8 mouse cellular contexts compared by ENCODE assay signal in the genomic region with DNA sequence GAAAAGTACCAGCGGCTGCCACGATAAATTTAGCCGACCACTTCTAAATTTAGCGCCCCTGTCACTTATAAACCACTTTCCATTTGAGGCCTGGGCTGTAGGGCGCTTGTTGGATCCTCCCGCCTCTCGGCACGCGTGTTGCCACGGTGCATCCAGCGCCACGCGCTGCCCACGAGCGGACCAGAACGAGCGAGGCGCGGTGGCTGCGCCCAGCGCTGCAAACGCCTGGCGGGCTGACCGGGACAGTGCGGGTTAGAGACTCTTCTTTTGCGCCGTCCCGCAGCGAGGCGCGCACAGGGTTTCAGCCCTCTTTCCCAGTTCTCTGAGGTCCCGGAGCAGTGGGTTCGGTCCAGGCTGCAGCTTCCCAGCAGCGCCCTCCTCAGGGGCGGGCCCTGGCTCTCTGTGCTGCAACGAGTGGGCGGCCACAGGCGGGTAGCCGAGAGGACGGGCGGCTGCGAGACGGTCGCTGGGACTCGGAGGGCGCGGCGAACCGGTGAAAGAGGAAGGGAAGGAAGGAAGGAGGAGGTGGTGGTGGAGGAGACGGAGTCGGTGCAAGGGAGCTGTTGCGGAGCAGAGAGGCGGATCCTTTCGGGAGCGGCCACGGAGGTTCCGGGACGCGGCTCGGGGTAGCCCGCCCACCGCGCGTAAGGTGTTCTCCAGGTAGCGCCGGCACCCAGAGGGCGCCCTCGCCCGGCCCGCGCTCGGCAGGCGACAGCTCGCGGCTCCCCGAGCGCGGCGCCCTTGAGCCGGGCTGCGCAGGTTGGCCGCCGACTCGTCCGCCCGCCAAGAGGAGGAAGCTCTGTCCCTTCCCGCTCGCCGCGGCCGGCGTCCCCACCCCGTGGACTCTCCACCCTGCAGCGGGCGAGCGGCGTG. TPM values are rescaled to one million over a fixed set of nuclear protein-coding genes. Genes with fewer than 3 reads are reported as not detected.
DNase-seq lines count a peak whose midpoint lies in the region; ATAC-seq lines count a peak whose summit lies in the region.

No protein-coding gene starts in this region.

- DNase-seq in NIH3T3 (ENCODE audit: low read depth) = peak; percentile 71
- DNase-seq in gastrocnemius, postnatal 14 days = peak; percentile 85
- DNase-seq in left cerebral cortex, adult 9 months (ENCODE audit: low spot score in 2 of 2) = peak; percentile 45 to 82
- peak; percentile 65 for DNase-seq in retina, postnatal 7 days (ENCODE audit: low read depth, low spot score)
- DNase-seq in urinary bladder, adult 18-20 months (ENCODE audit: low spot score in 2 of 2) = peak; percentile 81 to 91

- intact Hi-C loops in gastrocnemius, postnatal 14 days (cut with DNase I; ENCODE audit: low total_unique reads) = loop anchor here (5.0 kb wide), 2 partner anchors 139 to 194 kb away; no protein-coding TSS in a partner anchor

- ATAC-seq in common myeloid progenitor, adult 5-6 weeks (replicated peaks; ENCODE audit: low read depth, poor library complexity, severe bottlenecking) = peak; percentile 75
- peak; percentile 80 for ATAC-seq in inflammation-experienced regulatory T-cells, adult 6 months
- peak; percentile 86 for ATAC-seq in megakaryocyte, adult 5-6 weeks (ENCODE audit: poor library complexity, severe bottlenecking)

RNA-seq across cellular contexts. Expression of a gene that starts 0.5 kb away (rescaled TPM):
- total RNA-seq in common myeloid progenitor, adult 5-6 weeks (2017) = 19.0 and 22.0 TPM in 2 replicates
- 1 to 10 TPM; 6.5 to 6.6 TPM for total RNA-seq in gastrocnemius, postnatal 14 days (2021)
- polyA plus RNA-seq in inflammation-experienced regulatory T-cells, adult 6 months (2017; shearing (Covaris generic)) = 10 to 100 TPM in 2 of 3 experiments, 1 to 10 TPM in 1; 9.3 to 14.3 (median 13.8) TPM
- 25.4 and 37.0 TPM in 2 replicates for total RNA-seq in megakaryocyte, adult 5-6 weeks (2015)
- 36.7 and 42.4 TPM in 2 replicates for total RNA-seq in megakaryocyte, adult 5-6 weeks (2017)

RNA-seq across cellular contexts. Expression of a gene that starts 26.3 kb away (rescaled TPM):
- total RNA-seq in common myeloid progenitor, adult 5-6 weeks (2017) = 15.3 and 35.2 TPM in 2 replicates
- 10 to 100 TPM; 14.3 to 14.4 TPM for total RNA-seq in gastrocnemius, postnatal 14 days (2021)
- 10 to 100 TPM in 1 of 3 experiments, 1 to 10 TPM in 2; 1.6 to 12.6 (median 5.8) TPM for polyA plus RNA-seq in inflammation-experienced regulatory T-cells, adult 6 months (2017; shearing (Covaris generic))
- total RNA-seq in megakaryocyte, adult 5-6 weeks (2015) = 36.0 and 47.6 TPM in 2 replicates
- 13.5 and 19.5 TPM in 2 replicates for total RNA-seq in megakaryocyte, adult 5-6 weeks (2017)

Comparison
In these comparisons a context has a peak if more than half of its experiments do, and no peak if none do; other contexts are left out.
1. Peak in every context shown above with its lines: DNase-seq and ATAC-seq.